Mouse (Mus musculus): ENCODE data around the gene Ncoa3. TPM values are rescaled to one million over a fixed set of nuclear protein-coding genes. Genes with fewer than 3 reads are reported as not detected.

Ncoa3 gene
- total RNA-seq, 1 experiment from 2014 or later: 73.0 TPM

GRCm38 (mm10) chr2:165968876-165969275, 23.6 kb upstream of the Ncoa3 start:
- ATAC-seq (replicated peaks; ENCODE audit: insufficient number of reproducible peaks, low FRiP score, low TSS enrichment, poor library complexity, severe bottlenecking): peak; percentile 89

- no peak for ATAC-seq (replicated peaks; ENCODE audit: insufficient number of reproducible peaks, low FRiP score, low TSS enrichment, poor library complexity, severe bottlenecking)
These were observed 23.0 kb upstream of the Ncoa3 start for GRCm38 (mm10) chr2:165969391-165969790.

- ATAC-seq (replicated peaks; ENCODE audit: insufficient number of reproducible peaks, low FRiP score, low TSS enrichment, poor library complexity, severe bottlenecking): no peak
These were observed 22.5 kb upstream of the Ncoa3 start for GRCm38 (mm10) chr2:165969961-165970360.

DNA sequence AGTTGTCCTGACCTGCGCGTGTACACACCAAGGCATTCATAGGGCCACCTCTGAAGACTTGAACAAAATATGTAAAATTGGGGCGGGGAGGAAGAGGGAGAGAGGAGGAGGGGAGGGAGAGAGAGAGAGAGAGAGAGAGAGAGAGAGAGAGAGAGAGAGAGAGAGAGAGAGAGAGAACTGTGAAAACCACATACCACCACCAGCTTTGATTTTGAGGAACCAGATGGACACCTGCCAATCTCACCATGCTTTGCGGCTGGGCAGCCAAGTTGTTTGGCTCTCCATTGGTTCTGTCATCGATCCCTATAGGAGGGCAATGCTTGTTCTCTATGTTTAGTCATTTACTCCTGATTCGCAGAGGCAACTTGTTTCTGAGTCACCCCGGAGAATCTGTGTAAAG, 21.7 kb upstream of the Ncoa3 start:
- ATAC-seq (replicated peaks; ENCODE audit: insufficient number of reproducible peaks, low FRiP score, low TSS enrichment, poor library complexity, severe bottlenecking): no peak

GRCm38 (mm10) chr2:165974383-165974782, 18.1 kb upstream of the Ncoa3 start:
- no peak for ATAC-seq (replicated peaks; ENCODE audit: insufficient number of reproducible peaks, low FRiP score, low TSS enrichment, poor library complexity, severe bottlenecking)

- no peak for ATAC-seq (replicated peaks; ENCODE audit: insufficient number of reproducible peaks, low FRiP score, low TSS enrichment, poor library complexity, severe bottlenecking)
These were observed 16.2 kb upstream of the Ncoa3 start for GRCm38 (mm10) chr2:165976186-165976585.

DNA sequence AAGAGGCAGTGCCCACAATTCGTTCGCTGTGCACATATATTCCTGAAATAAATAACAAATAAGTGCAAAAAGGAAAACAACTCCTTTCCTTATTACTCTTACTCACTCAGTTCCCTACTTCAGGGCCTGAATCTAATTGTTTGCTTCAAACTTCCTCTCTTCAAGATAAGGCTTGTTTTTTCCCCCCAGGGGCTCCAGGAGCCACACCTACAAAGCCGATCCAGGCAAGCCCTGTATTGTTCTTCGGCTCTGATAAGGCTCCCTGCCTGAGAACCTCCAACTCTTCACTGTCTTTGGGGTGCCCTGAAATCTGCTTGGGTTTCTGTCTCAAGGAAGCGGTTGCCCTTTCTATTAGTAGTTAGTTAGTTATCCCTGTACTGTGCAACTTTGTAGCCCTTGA, 15.6 kb upstream of the Ncoa3 start:
- ATAC-seq (replicated peaks; ENCODE audit: insufficient number of reproducible peaks, low FRiP score, low TSS enrichment, poor library complexity, severe bottlenecking): no peak

DNA sequence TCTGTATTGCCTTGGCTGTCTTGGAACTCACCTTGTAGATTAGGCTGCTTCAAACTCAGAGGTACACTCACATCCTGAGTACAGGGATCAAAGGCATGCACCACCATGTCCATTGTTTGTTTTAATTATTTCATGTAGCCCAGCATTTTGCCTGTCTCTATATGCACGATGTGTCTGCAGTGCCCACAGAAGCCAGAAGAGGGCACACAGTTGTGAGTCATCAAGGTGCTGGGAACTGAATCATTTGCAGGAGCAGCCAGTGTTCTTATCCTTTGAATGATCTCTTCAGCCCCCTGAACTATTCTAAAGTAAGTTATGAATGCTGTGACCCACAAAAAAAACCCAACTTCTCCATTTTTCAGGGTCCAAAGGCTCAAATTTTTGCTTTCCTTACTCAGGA, 14.3 kb upstream of the Ncoa3 start:
- no peak for ATAC-seq (replicated peaks; ENCODE audit: insufficient number of reproducible peaks, low FRiP score, low TSS enrichment, poor library complexity, severe bottlenecking)

- no peak for ATAC-seq (replicated peaks; ENCODE audit: insufficient number of reproducible peaks, low FRiP score, low TSS enrichment, poor library complexity, severe bottlenecking)
These were observed 11.0 kb upstream of the Ncoa3 start for GRCm38 (mm10) chr2:165981248-165981977.

- ATAC-seq (replicated peaks; ENCODE audit: insufficient number of reproducible peaks, low FRiP score, low TSS enrichment, poor library complexity, severe bottlenecking): peak; percentile 93
These were observed 9.7 kb upstream of the Ncoa3 start for GRCm38 (mm10) chr2:165982512-165983389.

DNA sequence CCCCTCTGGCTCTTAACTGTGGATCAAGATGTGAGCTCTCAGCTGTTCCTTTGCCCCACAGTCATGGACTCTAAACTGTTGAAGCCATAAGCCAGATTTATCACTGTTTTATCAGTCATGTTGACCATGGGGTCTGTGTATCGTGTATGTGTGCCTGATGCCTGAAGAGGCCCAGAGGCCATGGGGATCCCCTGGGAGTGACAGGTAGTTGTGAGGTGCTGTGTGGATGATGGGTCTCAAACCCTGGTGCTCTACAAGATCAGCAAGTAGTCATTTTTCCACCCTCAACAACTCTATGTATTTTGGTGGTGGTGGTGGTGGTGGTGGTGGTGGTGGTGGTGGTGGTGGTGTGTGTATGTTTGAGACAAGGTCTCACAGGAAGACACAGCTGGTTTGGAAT, 8.1 kb upstream of the Ncoa3 start:
- no peak for ATAC-seq (replicated peaks; ENCODE audit: insufficient number of reproducible peaks, low FRiP score, low TSS enrichment, poor library complexity, severe bottlenecking)

GRCm38 (mm10) chr2:165984891-165985290, 7.5 kb upstream of the Ncoa3 start:
- no peak for ATAC-seq (replicated peaks; ENCODE audit: insufficient number of reproducible peaks, low FRiP score, low TSS enrichment, poor library complexity, severe bottlenecking)

DNA sequence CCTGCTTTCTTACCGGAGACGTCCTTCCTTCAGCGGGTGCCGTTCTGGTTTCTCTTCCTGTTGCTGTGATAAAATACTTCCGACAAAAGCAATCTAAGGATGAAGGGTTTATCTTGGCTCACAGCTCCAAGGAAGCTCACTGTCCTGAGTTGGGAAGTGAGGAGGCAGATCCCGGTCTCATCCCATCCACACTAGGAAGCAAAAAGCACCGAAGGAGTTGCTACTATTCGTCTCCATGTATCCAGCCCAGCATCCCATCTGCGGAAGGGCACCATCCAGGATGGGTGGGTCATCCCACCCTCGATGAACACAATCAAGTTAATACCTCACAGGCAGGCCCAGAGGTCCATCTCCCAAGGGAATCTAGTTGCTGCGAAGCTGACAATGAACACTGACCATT, 6.9 kb upstream of the Ncoa3 start:
- ATAC-seq (replicated peaks; ENCODE audit: insufficient number of reproducible peaks, low FRiP score, low TSS enrichment, poor library complexity, severe bottlenecking): no peak

- ATAC-seq (replicated peaks; ENCODE audit: insufficient number of reproducible peaks, low FRiP score, low TSS enrichment, poor library complexity, severe bottlenecking): no peak
These were observed 5.4 kb upstream of the Ncoa3 start for GRCm38 (mm10) chr2:165986921-165987453.

GRCm38 (mm10) chr2:165993173-165993900, 901 bp downstream of the Ncoa3 start:
- 0 out of 2 replicates have a peak, but pooled peaks have one; percentile 6 for ATAC-seq (replicated peaks; ENCODE audit: insufficient number of reproducible peaks, low FRiP score, low TSS enrichment, poor library complexity, severe bottlenecking)

DNA sequence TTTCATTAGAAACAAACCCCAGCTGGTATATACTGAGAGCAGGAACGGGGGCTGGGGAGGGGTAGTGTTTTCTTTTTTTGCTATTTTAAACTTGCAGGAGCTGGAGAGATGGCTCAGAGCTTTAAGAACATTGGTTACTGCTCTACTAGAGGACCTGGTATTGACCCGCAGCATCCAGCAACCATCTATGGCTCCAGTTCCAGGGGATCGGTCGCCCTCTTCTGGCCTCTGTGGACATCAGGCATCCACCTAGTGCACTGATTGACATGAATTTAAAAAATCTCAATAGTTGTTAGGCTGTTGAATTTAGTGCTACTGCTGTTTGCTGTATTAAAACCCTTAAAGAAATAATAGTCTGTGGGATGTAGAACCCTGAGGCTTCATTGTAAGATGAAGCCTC, 1.9 kb downstream of the Ncoa3 start:
- ATAC-seq (replicated peaks; ENCODE audit: insufficient number of reproducible peaks, low FRiP score, low TSS enrichment, poor library complexity, severe bottlenecking): no peak

DNA sequence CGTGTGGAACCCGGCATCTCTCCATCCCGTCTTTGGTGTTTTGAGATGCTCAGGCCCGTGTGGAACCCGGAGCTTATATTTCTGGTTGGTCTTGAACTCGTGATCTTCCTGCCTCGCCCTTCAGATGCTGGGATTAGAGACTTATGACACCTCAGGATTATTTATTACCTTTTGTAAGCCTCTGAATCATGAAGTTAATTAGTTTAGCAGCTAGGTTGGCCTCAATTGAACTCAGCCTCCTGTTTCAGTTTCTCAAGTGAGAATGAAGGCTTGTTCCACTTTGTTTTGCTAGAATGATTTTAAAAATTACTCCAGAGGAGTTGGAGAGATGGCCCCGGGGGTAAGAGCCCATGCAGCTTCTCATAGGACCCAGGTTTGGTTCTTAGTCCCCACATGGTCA, 3.3 kb downstream of the Ncoa3 start:
- no peak for ATAC-seq (replicated peaks; ENCODE audit: insufficient number of reproducible peaks, low FRiP score, low TSS enrichment, poor library complexity, severe bottlenecking)

DNA sequence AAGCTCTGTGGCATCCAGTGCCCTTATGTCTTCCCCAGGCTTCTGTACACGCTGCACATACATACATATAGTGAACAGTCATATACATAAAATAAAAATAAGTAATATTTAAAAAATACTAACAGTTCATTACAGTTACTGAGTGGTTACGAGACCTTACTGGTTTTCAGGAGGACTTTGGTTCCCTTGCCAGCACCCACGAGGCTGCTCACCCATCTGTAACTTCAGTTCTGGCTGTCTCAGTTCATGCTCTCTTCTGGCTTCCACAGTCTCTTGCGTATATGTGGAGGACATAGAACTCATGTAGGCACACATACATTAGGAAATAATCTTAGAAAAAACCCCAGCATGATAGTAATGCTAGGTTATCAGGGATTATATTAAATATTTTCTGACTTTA, 3.7 kb downstream of the Ncoa3 start:
- no peak for ATAC-seq (replicated peaks; ENCODE audit: insufficient number of reproducible peaks, low FRiP score, low TSS enrichment, poor library complexity, severe bottlenecking)
